Mouse (Mus musculus): ENCODE measurements around the gene Chmp4b. TPM values are rescaled to one million over a fixed set of nuclear protein-coding genes. Genes with fewer than 3 reads are reported as not detected.
A peak's percentile ranks its signal among the peaks of the same experiment; 100 is the strongest.

Chmp4b gene
- polyA plus RNA-seq, 1 experiment = not detected

DNA sequence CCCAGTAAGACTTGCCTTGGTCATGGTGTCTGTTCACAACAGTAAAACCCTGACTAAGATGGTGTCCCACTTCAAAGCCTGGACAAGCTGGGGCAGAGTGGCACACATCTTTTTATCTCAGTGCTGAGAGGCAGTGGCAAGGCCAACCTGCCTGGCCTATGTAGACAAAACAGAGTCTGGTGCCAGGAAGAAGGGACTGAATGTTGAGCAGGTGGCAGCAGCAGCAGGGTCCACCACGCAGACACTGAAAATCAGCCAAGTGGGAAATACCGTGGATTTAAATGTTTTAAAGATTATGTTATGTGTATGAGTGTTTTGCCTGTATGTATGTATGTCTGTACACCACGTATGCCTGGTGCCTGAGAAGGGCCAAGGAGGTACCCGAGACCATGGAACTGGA lies 47.9 kb downstream of the Chmp4b start:
- WGBS = 95% methylated on average over 4 of the region's 4 CpGs
- Histone ChIP-seq H3K4me1 (ENCODE audit: control insufficient read depth, insufficient read depth, low read length) (no peaks in the 10 kb centered on the region), H3K4me3 (ENCODE audit: insufficient read depth, low read depth, low read length) (no peak overlapping the region), H3K27ac (ENCODE audit: insufficient read depth, low read depth, low read length) (no peak overlapping the region)
- TF ChIP-seq CTCF (IDR thresholded peaks at IDR 0.05; ENCODE audit: insufficient read depth, low read depth, low read length) (no peak), POLR2A (IDR thresholded peaks at IDR 0.05; ENCODE audit: insufficient read depth, low read depth, low read length) (no peak)

DNA sequence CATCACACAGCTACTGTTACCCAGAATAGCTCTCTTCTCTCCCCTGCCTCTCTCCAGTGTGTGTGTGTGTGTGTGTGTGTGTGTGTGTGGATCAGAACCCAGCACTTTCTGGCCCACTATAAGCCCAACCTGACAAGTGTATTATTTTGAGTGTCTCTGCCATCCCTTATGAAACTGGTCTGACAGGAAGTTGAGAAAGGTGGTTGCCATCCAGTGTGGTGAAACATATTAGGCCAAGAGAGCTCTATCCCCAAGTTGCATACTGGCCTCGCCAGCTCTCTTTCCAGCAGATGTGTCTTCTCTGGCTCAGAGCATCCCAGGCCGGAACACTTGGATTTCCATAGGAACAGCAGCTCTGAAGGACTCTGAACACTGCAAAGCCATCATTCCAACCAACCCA lies 48.7 kb downstream of the Chmp4b start:
- 93% methylated on average over 2 of the region's 2 CpGs for WGBS
- Histone ChIP-seq H3K4me3 (ENCODE audit: insufficient read depth, low read depth, low read length) (no peak overlapping the region), H3K27ac (ENCODE audit: insufficient read depth, low read depth, low read length) (no peak overlapping the region), H3K4me1 (ENCODE audit: control insufficient read depth, insufficient read depth, low read length) (no peaks in the 10 kb centered on the region)
- TF ChIP-seq POLR2A (IDR thresholded peaks at IDR 0.05; ENCODE audit: insufficient read depth, low read depth, low read length) = no peak
- no peak for TF ChIP-seq CTCF (IDR thresholded peaks at IDR 0.05; ENCODE audit: insufficient read depth, low read depth, low read length)

DNA sequence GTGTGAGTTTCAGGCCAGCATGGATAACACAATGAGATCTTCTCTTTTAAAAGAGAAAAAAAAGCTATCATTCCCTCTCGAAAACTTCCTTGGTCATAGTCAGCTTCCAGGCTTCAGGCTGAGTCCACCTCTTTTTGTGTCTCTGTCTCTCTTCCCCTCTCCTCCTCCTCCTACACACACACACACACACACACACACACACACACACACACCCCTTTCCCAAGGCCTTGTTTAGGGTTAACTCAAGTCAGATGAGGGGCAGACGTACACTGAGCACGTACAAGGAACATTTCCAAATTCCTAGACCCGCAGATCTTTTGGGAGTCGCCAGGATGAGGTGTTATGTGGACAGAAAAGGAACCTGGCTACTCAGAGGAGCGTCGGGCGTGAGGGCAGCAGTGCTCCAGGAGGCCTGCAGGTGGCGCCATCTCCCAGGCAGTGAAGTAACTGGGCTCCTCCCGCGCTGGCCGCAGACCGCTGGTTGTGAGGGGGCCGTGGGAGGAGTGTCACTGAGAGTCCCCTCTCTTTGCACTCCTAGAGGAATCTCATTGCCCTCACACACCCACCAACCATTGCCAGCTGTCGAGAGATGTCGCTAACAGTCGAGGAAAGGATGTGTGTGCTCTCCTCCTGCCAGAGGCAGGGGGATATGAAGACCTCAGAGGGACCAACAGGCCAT lies 51.3 kb downstream of the Chmp4b start:
- TF ChIP-seq CTCF (IDR thresholded peaks at IDR 0.05; ENCODE audit: insufficient read depth, low read depth, low read length) (peak; percentile 93), POLR2A (IDR thresholded peaks at IDR 0.05; ENCODE audit: insufficient read depth, low read depth, low read length) (no peak)
- Histone ChIP-seq H3K27ac (ENCODE audit: insufficient read depth, low read depth, low read length) (no peak overlapping the region), H3K4me1 (ENCODE audit: control insufficient read depth, insufficient read depth, low read length) (no peaks in the 10 kb centered on the region), H3K4me3 (ENCODE audit: insufficient read depth, low read depth, low read length) (no peak overlapping the region)
- WGBS = 5% methylated on average over 17 of the region's 17 CpGs

DNA sequence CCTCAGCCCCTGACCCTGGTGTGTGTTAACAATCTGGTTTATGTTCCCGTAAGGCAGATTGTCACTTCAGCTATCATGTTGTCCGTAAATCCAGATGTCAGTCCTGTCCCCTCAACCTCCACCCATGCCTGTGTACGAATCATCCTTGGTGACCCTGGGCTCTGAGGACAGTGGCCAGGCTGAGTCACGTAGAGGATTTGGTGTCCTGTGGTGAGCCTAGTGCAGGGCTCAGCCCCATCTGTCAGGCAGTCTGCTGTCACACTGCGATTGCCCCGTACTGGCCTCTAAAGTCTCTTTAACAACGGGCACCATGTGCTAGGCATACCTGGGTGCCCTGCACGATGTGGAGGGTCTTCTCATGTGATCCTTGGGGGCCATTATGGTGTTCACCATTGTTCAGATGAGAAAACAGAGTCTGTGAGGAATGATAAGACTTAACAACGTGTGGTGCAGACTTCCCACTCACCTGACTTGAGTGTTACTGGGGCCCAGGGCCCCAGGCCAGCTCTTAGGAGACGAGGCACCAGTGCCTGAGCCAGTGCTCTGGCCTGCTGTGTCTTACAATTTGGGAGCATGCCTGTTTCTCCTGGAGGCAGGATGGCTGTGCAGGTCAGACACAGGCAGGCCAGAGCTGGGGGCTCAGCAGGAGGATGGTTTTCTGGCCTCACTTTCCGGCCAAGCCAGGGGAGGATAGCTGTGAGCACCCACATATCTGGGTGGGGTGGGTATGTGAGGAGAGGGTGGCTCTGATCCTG lies 55.2 kb downstream of the Chmp4b start:
- Histone ChIP-seq H3K4me3 (ENCODE audit: insufficient read depth, low read depth, low read length) (no peak overlapping the region), H3K4me1 (ENCODE audit: control insufficient read depth, insufficient read depth, low read length) (no peaks in the 10 kb centered on the region), H3K27ac (ENCODE audit: insufficient read depth, low read depth, low read length) (no peak overlapping the region)
- TF ChIP-seq POLR2A (IDR thresholded peaks at IDR 0.05; ENCODE audit: insufficient read depth, low read depth, low read length) = no peak
- no peak for TF ChIP-seq CTCF (IDR thresholded peaks at IDR 0.05; ENCODE audit: insufficient read depth, low read depth, low read length)
- WGBS = 90% methylated on average over 11 of the region's 11 CpGs

DNA sequence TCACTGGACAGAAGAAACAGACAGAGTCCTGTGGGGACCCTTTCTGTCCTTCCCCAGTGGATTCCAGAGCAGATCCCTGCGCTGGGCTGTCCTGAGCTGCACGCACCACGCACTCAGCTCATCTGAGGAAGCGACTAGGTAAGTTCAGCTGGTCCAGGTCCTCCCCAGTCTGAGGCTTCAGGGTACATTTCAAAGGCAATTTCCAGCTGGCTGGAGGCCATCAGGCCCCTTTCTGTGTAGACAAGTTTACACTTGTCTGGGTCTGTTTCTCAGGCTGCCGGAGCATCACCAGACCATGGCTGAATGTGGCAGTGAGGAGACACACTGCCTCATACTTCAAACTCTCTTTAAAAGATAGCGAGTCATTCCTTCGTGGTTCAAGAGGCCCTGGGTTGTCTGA lies 55.8 kb downstream of the Chmp4b start:
- Histone ChIP-seq H3K4me1 (ENCODE audit: control insufficient read depth, insufficient read depth, low read length) (peaks cover 4% of the 10 kb centered on the region), H3K27ac (ENCODE audit: insufficient read depth, low read depth, low read length) (no peak overlapping the region), H3K4me3 (ENCODE audit: insufficient read depth, low read depth, low read length) (no peak overlapping the region)
- TF ChIP-seq CTCF (IDR thresholded peaks at IDR 0.05; ENCODE audit: insufficient read depth, low read depth, low read length) = no peak
- TF ChIP-seq POLR2A (IDR thresholded peaks at IDR 0.05; ENCODE audit: insufficient read depth, low read depth, low read length) = no peak
- 84% methylated on average over 7 of the region's 7 CpGs for WGBS

DNA sequence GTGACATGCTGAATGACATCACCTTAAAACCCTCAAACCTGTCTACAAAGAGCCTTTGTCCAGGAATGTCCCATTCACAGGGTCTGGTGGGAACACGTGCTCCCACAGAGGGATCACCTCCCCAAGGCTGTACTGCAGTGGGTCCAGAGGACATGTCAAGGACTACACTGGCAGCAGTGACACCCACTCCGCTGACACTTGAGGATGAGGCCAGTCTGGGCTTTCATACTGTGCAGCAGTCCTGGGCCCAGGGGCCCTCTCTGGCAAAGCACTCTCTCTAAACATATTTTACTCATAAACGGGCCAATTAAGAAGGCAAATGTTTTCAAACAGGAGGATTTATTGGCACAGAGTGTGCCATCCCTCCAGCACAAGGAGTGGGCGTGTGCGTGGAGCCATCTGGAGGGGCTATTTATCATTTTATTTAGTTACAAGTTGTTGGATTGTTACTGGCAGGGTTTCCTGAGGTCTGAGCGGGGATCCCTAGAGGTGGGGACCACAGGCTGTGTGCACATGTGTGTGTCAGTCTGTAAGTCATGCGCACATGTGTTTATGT lies 56.4 kb downstream of the Chmp4b start:
- whole genome bisulfite sequencing = 56% methylated on average over 7 of the region's 7 CpGs
- Histone ChIP-seq H3K27ac (ENCODE audit: insufficient read depth, low read depth, low read length) (no peak overlapping the region), H3K4me3 (ENCODE audit: insufficient read depth, low read depth, low read length) (no peak overlapping the region), H3K4me1 (ENCODE audit: control insufficient read depth, insufficient read depth, low read length) (peaks cover 6% of the 10 kb centered on the region)
- TF ChIP-seq CTCF (IDR thresholded peaks at IDR 0.05; ENCODE audit: insufficient read depth, low read depth, low read length) (no peak), POLR2A (IDR thresholded peaks at IDR 0.05; ENCODE audit: insufficient read depth, low read depth, low read length) (no peak)

DNA sequence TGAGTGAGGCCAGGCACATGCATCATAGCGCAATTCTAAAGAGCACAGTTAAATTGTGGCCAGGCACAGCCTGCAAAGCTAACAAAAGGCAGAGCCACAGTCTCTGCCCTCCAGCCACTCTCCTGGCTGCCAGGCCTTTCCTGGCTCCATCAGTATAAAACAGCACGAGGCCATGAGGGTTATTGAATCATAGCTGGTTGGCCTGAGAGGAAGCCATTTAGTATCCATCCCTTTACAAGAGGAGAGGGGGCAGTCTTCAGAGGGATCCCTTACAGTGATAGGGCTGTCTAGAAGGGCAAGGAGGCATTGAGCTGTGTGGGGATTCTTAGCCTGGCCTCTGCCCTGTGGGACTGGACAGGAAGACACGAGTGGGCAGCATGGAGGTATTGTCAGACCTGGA lies 60.2 kb downstream of the Chmp4b start:
- no peak overlapping the region for H3K4me3 ChIP-seq (ENCODE audit: insufficient read depth, low read depth, low read length)
- H3K4me1 ChIP-seq (ENCODE audit: control insufficient read depth, insufficient read depth, low read length) = peaks cover 6% of the 10 kb centered on the region
- no peak overlapping the region for H3K27ac ChIP-seq (ENCODE audit: insufficient read depth, low read depth, low read length)
- 64% methylated on average over 3 of the region's 3 CpGs for WGBS
- no peak for TF ChIP-seq CTCF (IDR thresholded peaks at IDR 0.05; ENCODE audit: insufficient read depth, low read depth, low read length)
- TF ChIP-seq POLR2A (IDR thresholded peaks at IDR 0.05; ENCODE audit: insufficient read depth, low read depth, low read length) = no peak

DNA sequence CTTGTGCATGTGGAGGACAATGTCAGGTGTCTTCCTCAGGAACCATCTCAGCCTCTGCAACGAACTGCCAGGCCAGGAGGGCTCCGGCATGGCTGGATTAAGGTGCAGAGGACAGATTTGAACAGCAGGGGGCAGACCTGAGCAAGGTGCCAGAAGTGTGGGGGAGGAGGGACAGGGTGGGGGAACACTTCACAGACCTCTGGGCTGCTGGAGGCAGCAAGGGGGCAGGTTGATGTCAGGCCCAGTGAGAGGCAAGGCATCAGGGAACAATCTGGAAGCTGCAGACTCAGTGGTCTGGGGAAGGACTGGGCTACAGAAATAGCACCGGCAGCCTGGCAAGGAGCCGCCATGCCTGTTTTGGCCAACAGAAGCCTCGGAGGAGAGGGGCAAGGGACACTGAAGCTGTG lies 60.8 kb downstream of the Chmp4b start:
- Histone ChIP-seq H3K27ac (ENCODE audit: insufficient read depth, low read depth, low read length) (no peak overlapping the region), H3K4me3 (ENCODE audit: insufficient read depth, low read depth, low read length) (no peak overlapping the region), H3K4me1 (ENCODE audit: control insufficient read depth, insufficient read depth, low read length) (peaks cover 6% of the 10 kb centered on the region)
- WGBS = 32% methylated on average over 5 of the region's 5 CpGs
- TF ChIP-seq CTCF (IDR thresholded peaks at IDR 0.05; ENCODE audit: insufficient read depth, low read depth, low read length) (peak; percentile 84), POLR2A (IDR thresholded peaks at IDR 0.05; ENCODE audit: insufficient read depth, low read depth, low read length) (0 out of 2 replicates have a peak, but pooled peaks have one; percentile 7)

DNA sequence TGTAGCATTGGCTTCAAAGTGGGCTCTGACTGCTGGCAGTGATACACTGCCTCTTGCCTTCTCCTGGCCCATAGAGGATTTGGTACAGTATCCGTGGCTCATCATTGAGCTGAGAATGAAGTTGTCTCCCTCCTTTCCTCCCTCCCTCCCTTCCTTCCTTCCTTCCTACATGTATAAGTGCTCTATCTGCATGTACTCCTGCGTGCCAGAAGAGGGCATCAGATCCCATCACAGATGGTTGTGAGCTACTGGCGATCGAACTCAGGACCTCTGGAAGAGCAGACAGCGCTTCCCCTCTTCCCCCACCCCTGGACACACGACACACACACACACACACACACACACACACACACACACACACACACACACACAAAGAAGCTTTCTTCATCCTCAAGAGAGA lies 61.6 kb downstream of the Chmp4b start:
- WGBS = 42% methylated on average over 6 of the region's 6 CpGs

More for the DNA sequence above, 61.6 kb downstream of the Chmp4b start:
- no peak overlapping the region for H3K27ac ChIP-seq (ENCODE audit: insufficient read depth, low read depth, low read length)
- TF ChIP-seq POLR2A (IDR thresholded peaks at IDR 0.05; ENCODE audit: insufficient read depth, low read depth, low read length) = no peak
- TF ChIP-seq CTCF (IDR thresholded peaks at IDR 0.05; ENCODE audit: insufficient read depth, low read depth, low read length) = no peak
- peaks cover 6% of the 10 kb centered on the region for H3K4me1 ChIP-seq (ENCODE audit: control insufficient read depth, insufficient read depth, low read length)
- H3K4me3 ChIP-seq (ENCODE audit: insufficient read depth, low read depth, low read length) = no peak overlapping the region
